Mouse (Mus musculus): ENCODE data around the gene Coq4.
"Not testable (repeated sequence)": the region's sequence is repeated elsewhere in the genome, so short reads cannot be mapped to it uniquely, and the experiment has no call there.

Coq4 gene

GRCm38 (mm10) chr2:29787104-29787917 lies at the start of gene Coq4:
Gene Coq4 (plus strand): TSS chr2:29787493.
- peak; percentile 68 to 79 for DNase-seq (ENCODE audit: low read depth in 1 of 2, low spot score in 2 of 2)

GRCm38 (mm10) chr2:29738799-29739198 lies 48.5 kb upstream of the Coq4 start:
- DNase-seq (ENCODE audit: low read depth in 1 of 2, low spot score in 2 of 2), result no peak

GRCm38 (mm10) chr2:29739368-29739767 lies 47.9 kb upstream of the Coq4 start:
- DNase-seq (ENCODE audit: low read depth in 1 of 2, low spot score in 2 of 2), result peak; percentile 52 to 54

GRCm38 (mm10) chr2:29741207-29741606 lies 46.1 kb upstream of the Coq4 start:
- no peak for DNase-seq (ENCODE audit: low read depth in 1 of 2, low spot score in 2 of 2)

GRCm38 (mm10) chr2:29744256-29744655 lies 43.0 kb upstream of the Coq4 start:
- no peak for DNase-seq (ENCODE audit: low read depth in 1 of 2, low spot score in 2 of 2)

- no peak for DNase-seq (ENCODE audit: low read depth in 1 of 2, low spot score in 2 of 2)
These were observed 40.0 kb upstream of the Coq4 start for GRCm38 (mm10) chr2:29747188-29747782.

GRCm38 (mm10) chr2:29747852-29748251 lies 39.4 kb upstream of the Coq4 start:
- no peak for DNase-seq (ENCODE audit: low read depth in 1 of 2, low spot score in 2 of 2)

- DNase-seq (ENCODE audit: low read depth in 1 of 2, low spot score in 2 of 2), result no peak
These were observed 38.8 kb upstream of the Coq4 start for GRCm38 (mm10) chr2:29748499-29748898.

- no peak for DNase-seq (ENCODE audit: low read depth in 1 of 2, low spot score in 2 of 2)
These were observed 35.8 kb upstream of the Coq4 start, which contains the start of gene Gm13420 for GRCm38 (mm10) chr2:29751497-29751896. Gene Gm13420 (minus strand): TSS chr2:29751685.

- DNase-seq (ENCODE audit: low read depth in 1 of 2, low spot score in 2 of 2), result no peak
These were observed 34.9 kb upstream of the Coq4 start for GRCm38 (mm10) chr2:29752397-29752796.

GRCm38 (mm10) chr2:29755693-29756092 lies 31.6 kb upstream of the Coq4 start:
- no peak for DNase-seq (ENCODE audit: low read depth in 1 of 2, low spot score in 2 of 2)

- peak; percentile 17 to 52 for DNase-seq (ENCODE audit: low read depth in 1 of 2, low spot score in 2 of 2)
These were observed 22.5 kb upstream of the Coq4 start for GRCm38 (mm10) chr2:29764831-29765230.

GRCm38 (mm10) chr2:29767976-29768709 lies 19.1 kb upstream of the Coq4 start:
- no peak for DNase-seq (ENCODE audit: low read depth in 1 of 2, low spot score in 2 of 2)

- DNase-seq (ENCODE audit: low read depth in 1 of 2, low spot score in 2 of 2), result no peak
These were observed 18.4 kb upstream of the Coq4 start for GRCm38 (mm10) chr2:29768901-29769300.

GRCm38 (mm10) chr2:29770162-29770561 lies 17.1 kb upstream of the Coq4 start:
- DNase-seq (ENCODE audit: low read depth in 1 of 2, low spot score in 2 of 2), result no peak

GRCm38 (mm10) chr2:29771611-29772461 lies 15.5 kb upstream of the Coq4 start:
- peak; percentile 27 to 30 for DNase-seq (ENCODE audit: low read depth in 1 of 2, low spot score in 2 of 2)

GRCm38 (mm10) chr2:29773323-29773722 lies 14.0 kb upstream of the Coq4 start:
- no peak for DNase-seq (ENCODE audit: low read depth in 1 of 2, low spot score in 2 of 2)

- not testable (repeated sequence) for DNase-seq (ENCODE audit: low read depth in 1 of 2, low spot score in 2 of 2)
These were observed 6.0 kb upstream of the Coq4 start for GRCm38 (mm10) chr2:29781256-29781655.

- DNase-seq (ENCODE audit: low read depth in 1 of 2, low spot score in 2 of 2), result no peak
These were observed 3.0 kb upstream of the Coq4 start for GRCm38 (mm10) chr2:29784290-29784689.

GRCm38 (mm10) chr2:29787937-29788681 lies 816 bp downstream of the Coq4 start, which contains the start of gene Trub2:
Gene Trub2 (minus strand): TSS chr2:29788502.
- DNase-seq (ENCODE audit: low read depth in 1 of 2, low spot score in 2 of 2), result peak in 1 of 2 experiments; percentile 48
